Mouse (Mus musculus) neural tube, embryonic 14.5 days (tissue): ENCODE results near the gene 3110040N11Rik. TPM values are rescaled to one million over a fixed set of nuclear protein-coding genes. Genes with fewer than 3 reads are reported as not detected.

ENCODE experiments used
- ATAC-seq: fragments of 200-750 bp; cut with Nextera tagmentation; 2 replicates; pipeline ENCODE4 v1.8.0; 2017; ENCODE audit warnings: low read depth, mild to moderate bottlenecking, moderate TSS enrichment, moderate library complexity
- H3K27ac ChIP-seq: fragments of 300-500 bp; sonication (generic); 2 replicates; pipeline ENCODE4 v1.5.1; 2014; ENCODE audit warnings: low read depth, mild to moderate bottlenecking, control low read depth, low read length, moderate library complexity, mixed read lengths
- H3K27me3 ChIP-seq: fragments of 300-500 bp; sonication (generic); 2 replicates; pipeline ENCODE4 v1.6.1; 2014; ENCODE audit warnings: low read length; ENCODE audit not compliant: control insufficient read depth, insufficient read depth
- H3K36me3 ChIP-seq: fragments of 300-500 bp; sonication (generic); 2 replicates; pipeline ENCODE4 v1.6.1; 2014; ENCODE audit warnings: low read length, mixed read lengths; ENCODE audit not compliant: control insufficient read depth, insufficient read depth
- H3K4me1 ChIP-seq: fragments of 300-500 bp; sonication (generic); 2 replicates; pipeline ENCODE4 v1.6.1; 2014; ENCODE audit warnings: low read length; ENCODE audit not compliant: control insufficient read depth, insufficient read depth
- H3K4me2 ChIP-seq: fragments of 300-500 bp; sonication (generic); 2 replicates; pipeline ENCODE4 v1.6.1; 2014; ENCODE audit warnings: mild to moderate bottlenecking, low read depth, low read length, control low read depth
- H3K4me3 ChIP-seq: fragments of 300-500 bp; sonication (generic); 2 replicates; pipeline ENCODE4 v1.5.1; 2014; ENCODE audit warnings: low read depth, low read length, control low read depth, mixed read lengths
- H3K9ac ChIP-seq: fragments of 300-500 bp; sonication (generic); replicated peaks from 2 replicates; pipeline ENCODE4 v1.6.1; 2014; ENCODE audit warnings: low read depth, mild to moderate bottlenecking, control low read depth, low read length, mixed read lengths
- H3K9me3 ChIP-seq: fragments of 300-500 bp; sonication (generic); 2 replicates; pipeline ENCODE4 v1.6.1; 2016; ENCODE audit warnings: low read length; ENCODE audit not compliant: control insufficient read depth
- WGBS: fragments of 180-500 bp; shearing (Covaris S2); extraction: QIAGEN DNeasy Blood & Tissue Kit; methylation state at CpG from one replicate; pipeline ENCODE4 v1.1.7; 2014; 5-methylcytosine and 5-hydroxymethylcytosine counted together
- polyA plus RNA-seq: library from polyadenylated mRNA; unstranded; fragments of >200 nt; fragmentation: Nextera tagmentation; extraction: Ambion mirVana; gene quantifications from 2 replicates; pipeline ENCODE4 v1.2.1, GENCODE M21; 2014

3110040N11Rik gene
- polyA plus RNA-seq, 1 experiment from 2014 or later = 55.4 TPM

- ATAC-seq = no peak
- no peak overlapping the region for H3K4me3 ChIP-seq
- H3K9ac ChIP-seq = no peak overlapping the region
- no peaks in the 10 kb centered on the region for H3K36me3 ChIP-seq
- H3K4me1 ChIP-seq = no peaks in the 10 kb centered on the region
- H3K27ac ChIP-seq = no peak overlapping the region
- no peaks in the 10 kb centered on the region for H3K9me3 ChIP-seq
- H3K4me2 ChIP-seq = no peak overlapping the region
- 83% methylated on average over 3 of the region's 3 CpGs for WGBS
- no peaks in the 10 kb centered on the region for H3K27me3 ChIP-seq
Measured at GRCm38 (mm10) chr7:81747956-81748355, 41.3 kb downstream of the 3110040N11Rik start.

GRCm38 (mm10) chr7:81744145-81744544, 45.1 kb downstream of the 3110040N11Rik start:
- no peak for ATAC-seq
- no peak overlapping the region for H3K27ac ChIP-seq
- WGBS = 66% methylated on average over 4 of the region's 4 CpGs
- no peaks in the 10 kb centered on the region for H3K36me3 ChIP-seq
- H3K9ac ChIP-seq = no peak overlapping the region
- no peaks in the 10 kb centered on the region for H3K9me3 ChIP-seq
- no peak overlapping the region for H3K4me3 ChIP-seq
- no peaks in the 10 kb centered on the region for H3K4me1 ChIP-seq
- H3K27me3 ChIP-seq = no peaks in the 10 kb centered on the region
- no peak overlapping the region for H3K4me2 ChIP-seq

GRCm38 (mm10) chr7:81740010-81740409, 49.3 kb downstream of the 3110040N11Rik start:
- no peak for ATAC-seq
- Histone ChIP-seq H3K9me3 (no peaks in the 10 kb centered on the region), H3K9ac (no peak overlapping the region), H3K4me3 (no peak overlapping the region), H3K36me3 (no peaks in the 10 kb centered on the region), H3K27me3 (no peaks in the 10 kb centered on the region), H3K4me2 (no peak overlapping the region), H3K27ac (no peak overlapping the region), H3K4me1 (no peaks in the 10 kb centered on the region)
- 93% methylated on average over 7 of the region's 7 CpGs for WGBS

GRCm38 (mm10) chr7:81738720-81739385, 50.4 kb downstream of the 3110040N11Rik start:
- WGBS = 79% methylated on average over 8 of the region's 8 CpGs
- Histone ChIP-seq H3K4me3 (no peak overlapping the region), H3K9me3 (no peaks in the 10 kb centered on the region), H3K36me3 (no peaks in the 10 kb centered on the region), H3K27me3 (no peaks in the 10 kb centered on the region), H3K27ac (no peak overlapping the region), H3K4me2 (no peak overlapping the region), H3K4me1 (no peaks in the 10 kb centered on the region), H3K9ac (no peak overlapping the region)
- ATAC-seq = no peak

- H3K4me3 ChIP-seq = no peak overlapping the region
- no peak overlapping the region for H3K27ac ChIP-seq
- no peaks in the 10 kb centered on the region for H3K9me3 ChIP-seq
- WGBS = 75% methylated on average over 9 of the region's 9 CpGs
- H3K9ac ChIP-seq = no peak overlapping the region
- no peak overlapping the region for H3K4me2 ChIP-seq
- H3K27me3 ChIP-seq = no peaks in the 10 kb centered on the region
- no peaks in the 10 kb centered on the region for H3K36me3 ChIP-seq
- ATAC-seq = no peak
- H3K4me1 ChIP-seq = no peaks in the 10 kb centered on the region
Measured at GRCm38 (mm10) chr7:81735300-81736048, 53.8 kb downstream of the 3110040N11Rik start.

GRCm38 (mm10) chr7:81732183-81733089, 56.8 kb downstream of the 3110040N11Rik start:
- Histone ChIP-seq H3K9ac (no peak overlapping the region), H3K4me1 (no peaks in the 10 kb centered on the region), H3K27ac (no peak overlapping the region), H3K4me2 (no peak overlapping the region), H3K9me3 (no peaks in the 10 kb centered on the region), H3K36me3 (no peaks in the 10 kb centered on the region), H3K27me3 (no peaks in the 10 kb centered on the region), H3K4me3 (no peak overlapping the region)
- 87% methylated on average over 12 of the region's 12 CpGs for WGBS
- ATAC-seq = no peak

Other genes starting within 250 kb of the 3110040N11Rik start
- 0.14 and 0.15 TPM in 2 replicates for gene Fsd2, start 222.5 kb downstream of the 3110040N11Rik start, polyA plus RNA-seq
- 9.3 and 11.3 TPM in 2 replicates for gene Whamm, start 218.2 kb downstream of the 3110040N11Rik start, polyA plus RNA-seq
- 26.4 and 29.8 TPM in 2 replicates for gene Homer2, start 82.0 kb downstream of the 3110040N11Rik start, polyA plus RNA-seq
- 123 and 134 TPM in 2 replicates for gene Ramac, start 26.6 kb downstream of the 3110040N11Rik start, polyA plus RNA-seq
- gene Btbd1, start 40.0 kb upstream of the 3110040N11Rik start, polyA plus RNA-seq = 137 and 144 TPM in 2 replicates
- not detected in 2 replicates for gene Gm10160, start 66.3 kb upstream of the 3110040N11Rik start, polyA plus RNA-seq
- gene Tm6sf1, start 69.5 kb upstream of the 3110040N11Rik start, polyA plus RNA-seq = 12.4 and 12.5 TPM in 2 replicates
- gene Hdgfl3, start 145.0 kb upstream of the 3110040N11Rik start, polyA plus RNA-seq = 90.7 and 93.2 TPM in 2 replicates
- 0.11 and 5.6 TPM in 2 replicates for gene Bnc1, start 202.8 kb upstream of the 3110040N11Rik start, polyA plus RNA-seq